Mouse (Mus musculus): ENCODE data around the gene Tas2r114.

The Tas2r114 gene

DNA sequence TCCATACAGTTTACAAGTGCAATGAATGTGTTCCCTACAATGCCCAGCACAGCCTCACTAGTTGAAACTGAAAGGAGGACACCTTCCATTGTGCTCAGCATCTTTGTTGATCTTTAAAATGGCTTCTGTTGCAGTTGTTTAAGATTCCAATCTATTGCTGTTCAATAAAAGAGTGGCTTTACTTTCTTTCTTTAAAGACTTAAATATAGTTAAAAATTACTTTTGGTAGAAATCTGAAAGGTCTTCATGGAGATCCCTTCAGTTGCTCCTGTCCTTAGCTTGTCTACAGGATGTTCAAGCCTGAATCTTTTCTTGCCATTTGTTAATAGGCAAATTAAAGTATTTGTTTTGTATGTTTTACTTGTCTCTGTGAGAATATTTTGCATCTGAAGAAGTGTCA is at the start of gene Tas2r114:
Tas2r114 (minus strand) TSS at position 101 of the 400 bp plus-strand sequence.
- no peak for DNase-seq (ENCODE audit: low spot score)

DNA sequence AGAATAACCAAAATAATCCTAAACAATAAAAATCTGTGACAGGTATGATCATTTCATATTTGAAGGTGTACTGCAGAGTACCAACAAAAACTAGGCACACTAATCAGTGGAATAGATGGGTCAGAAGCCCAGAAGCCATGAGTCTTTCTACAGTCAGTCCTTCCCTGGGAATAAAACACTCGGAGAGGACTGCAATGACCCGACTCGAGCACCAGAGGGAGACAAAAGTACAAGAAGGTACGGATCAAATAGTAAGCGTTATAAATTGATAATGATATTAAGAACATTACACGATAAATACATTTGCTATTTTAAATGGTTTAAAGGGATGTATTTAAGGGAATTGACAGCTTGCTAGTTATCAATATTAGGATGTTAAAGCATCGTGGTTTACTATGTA is 22.9 kb upstream of the Tas2r114 start:
- DNase-seq (ENCODE audit: low spot score), result peak; percentile 52

DNA sequence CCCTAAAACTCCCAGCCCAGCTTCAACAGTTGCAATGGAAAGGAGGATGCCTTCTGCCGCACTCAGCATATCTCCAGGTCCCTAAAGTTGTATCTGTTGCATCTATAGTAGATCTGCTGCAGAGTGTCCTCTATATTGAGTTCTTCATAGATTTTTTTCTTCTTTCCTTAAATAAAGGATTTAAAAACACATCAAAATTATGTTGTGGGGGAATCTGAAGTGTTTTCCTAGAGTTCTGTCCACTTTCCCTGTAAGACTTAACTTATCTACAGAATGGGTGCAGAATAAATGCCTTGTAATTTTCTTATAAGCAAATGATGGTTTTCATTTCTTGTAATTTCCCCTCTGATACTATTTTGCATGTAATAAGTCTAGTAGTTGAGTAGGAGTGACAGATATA is 2.5 kb downstream of the Tas2r114 start, which contains the start of gene Tas2r105:
Tas2r105 (minus strand) TSS at position 101 of the 400 bp plus-strand sequence.
- DNase-seq (ENCODE audit: low spot score), result no peak

DNA sequence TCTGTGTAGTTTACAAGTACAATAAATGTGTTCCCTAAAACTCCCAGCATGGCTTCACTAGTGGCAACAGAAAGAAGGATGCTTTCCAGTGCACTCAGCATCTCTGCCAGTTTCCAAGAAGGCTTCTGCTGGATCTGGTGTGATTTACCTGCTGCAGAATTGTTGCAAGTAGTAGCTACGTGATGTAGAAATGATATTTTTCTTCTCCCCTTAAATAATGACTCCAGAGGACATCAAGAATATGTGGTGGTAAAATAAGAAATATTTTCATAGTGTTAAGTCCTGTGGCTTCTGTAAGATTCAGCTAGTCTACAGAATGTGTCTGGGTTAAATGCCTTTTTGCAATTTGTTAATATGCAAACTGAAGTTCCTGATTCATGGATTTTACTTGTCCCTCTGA is 4.2 kb downstream of the Tas2r114 start, which contains the start of gene Tas2r104:
Tas2r104 (minus strand) TSS at position 101 of the 400 bp plus-strand sequence.
- DNase-seq (ENCODE audit: low spot score), result no peak

DNA sequence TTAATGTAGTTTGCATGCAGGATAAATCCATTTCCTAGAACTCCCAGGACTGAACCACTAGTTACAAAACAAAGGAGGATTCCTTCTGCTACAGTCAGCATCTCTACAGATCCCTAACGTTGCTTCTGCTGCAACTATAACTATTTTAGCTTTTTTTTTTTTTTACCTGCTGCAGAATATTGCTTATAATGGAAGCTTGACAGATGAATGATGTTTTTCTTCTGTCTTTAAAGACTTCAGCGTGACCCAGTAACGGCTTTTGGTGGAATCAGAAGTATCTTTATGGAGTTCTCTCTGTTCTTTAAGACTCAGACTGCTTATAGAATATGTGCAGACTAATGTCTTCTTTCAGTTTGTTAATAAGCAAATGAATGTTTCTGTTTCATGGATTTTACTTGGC is 11.1 kb downstream of the Tas2r114 start, which contains the start of gene Tas2r106:
Tas2r106 (minus strand) TSS at position 101 of the 400 bp plus-strand sequence.
- DNase-seq (ENCODE audit: low spot score), result no peak

DNA sequence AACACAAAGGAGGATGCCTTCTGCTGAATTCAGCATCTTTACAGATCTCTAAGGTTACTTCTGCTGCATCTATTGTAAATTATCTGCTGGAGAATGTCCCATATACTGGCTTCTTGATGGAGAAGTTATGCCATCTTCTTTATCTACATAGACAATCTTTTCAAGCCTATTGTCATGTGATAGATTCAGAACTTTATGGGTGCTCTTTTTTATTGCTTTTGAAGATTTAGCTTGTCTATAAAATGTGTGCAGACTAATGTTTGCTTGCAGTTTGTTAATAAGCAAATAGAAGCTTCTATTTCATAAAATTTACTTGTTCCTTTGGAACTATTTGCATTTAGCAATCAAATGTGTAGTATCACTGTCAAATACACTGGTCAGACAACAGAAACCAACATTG is 29.8 kb downstream of the Tas2r114 start, which contains the start of gene Tas2r107:
Tas2r107 (minus strand) TSS at position 101 of the 400 bp plus-strand sequence.
- no peak for DNase-seq (ENCODE audit: low spot score)

Measured in retina, embryonic 14.5 days (tissue).